Mouse (Mus musculus) gastrocnemius, adult 2 months (tissue): ENCODE measurements at regions not wholly inside any gene's neighbourhood (a gene's known extent, or its start where the extent isn't known, plus 50 kb on each side); places are given as distances from the start of the nearest gene placed in this dataset.

Experiments used
- DNase-seq: peaks from one replicate; pipeline ENCODE4 v3.0.0; 2022
- H3K27ac ChIP-seq: fragments of 200-600 bp; 2 replicates; pipeline ENCODE4 v1.8.1; 2022; ENCODE audit warnings: mild to moderate bottlenecking
- H3K4me3 ChIP-seq: fragments of 200-600 bp; 2 replicates; pipeline ENCODE4 v1.8.1; 2022; ENCODE audit warnings: mild to moderate bottlenecking, moderate library complexity
- CTCF ChIP-seq: fragments of 200-600 bp; IDR thresholded peaks from 2 replicates; pipeline ENCODE4 v1.8.1; 2022; ENCODE audit warnings: antibody characterized with exemption, mild to moderate bottlenecking, moderate library complexity
- intact Hi-C: fragments of 180-260 bp; cut with DNase I; formaldehyde crosslinking; loops from one replicate; pipeline ENCODE4 v1.15.1; 2025

DNA sequence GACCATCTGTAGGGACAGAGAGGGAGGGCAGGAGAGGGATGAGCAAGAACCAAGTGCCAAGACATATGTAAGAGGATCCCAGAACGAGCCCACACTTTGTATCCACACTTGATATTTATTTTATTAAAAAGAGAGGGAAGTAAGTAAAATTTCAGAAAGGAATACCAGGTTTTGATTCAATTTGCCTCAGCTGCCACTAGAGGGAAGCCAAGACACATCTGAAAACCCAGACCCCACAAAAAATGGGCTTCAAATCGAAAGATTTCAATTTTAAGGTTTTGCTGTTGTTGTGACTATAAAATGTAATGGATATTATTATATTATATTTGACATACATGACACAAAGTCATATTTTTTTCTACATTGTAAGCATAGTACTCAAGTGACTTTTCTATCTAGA, 81.1 kb upstream of the Ptpn13 start:
- H3K27ac ChIP-seq = no peak overlapping the region
- intact Hi-C loops = loop anchor here (10.0 kb wide), 1 partner anchor 481 kb away; no protein-coding TSS in a partner anchor
- peak; percentile 72 for TF ChIP-seq CTCF
- DNase-seq = no peak
- H3K4me3 ChIP-seq = no peak overlapping the region

DNA sequence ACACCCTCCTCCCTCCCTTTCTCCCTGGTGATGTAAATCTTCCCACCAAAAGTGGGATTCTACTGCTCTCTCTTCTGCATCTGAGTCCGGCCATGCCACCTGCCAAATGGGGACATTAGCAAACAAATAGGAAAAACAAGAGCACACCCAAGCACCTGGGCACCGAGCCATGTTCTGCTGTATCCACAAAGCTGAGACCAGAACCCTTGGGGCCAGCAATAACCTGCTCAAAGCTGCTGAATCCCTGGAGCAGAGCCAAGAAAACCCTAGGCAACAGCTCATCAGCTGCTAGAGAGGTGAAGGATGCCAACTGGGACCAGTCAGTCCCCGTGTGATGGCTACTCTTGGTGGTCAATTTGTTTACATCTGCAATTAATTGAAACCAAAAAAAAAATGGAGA, 83.5 kb upstream of the Ptpn13 start:
- H3K27ac ChIP-seq = no peak overlapping the region
- H3K4me3 ChIP-seq = no peak overlapping the region
- peak; percentile 51 for DNase-seq
- intact Hi-C loops = loop anchor here (10.0 kb wide), 1 partner anchor 483 kb away; no protein-coding TSS in a partner anchor
- no peak for TF ChIP-seq CTCF

DNA sequence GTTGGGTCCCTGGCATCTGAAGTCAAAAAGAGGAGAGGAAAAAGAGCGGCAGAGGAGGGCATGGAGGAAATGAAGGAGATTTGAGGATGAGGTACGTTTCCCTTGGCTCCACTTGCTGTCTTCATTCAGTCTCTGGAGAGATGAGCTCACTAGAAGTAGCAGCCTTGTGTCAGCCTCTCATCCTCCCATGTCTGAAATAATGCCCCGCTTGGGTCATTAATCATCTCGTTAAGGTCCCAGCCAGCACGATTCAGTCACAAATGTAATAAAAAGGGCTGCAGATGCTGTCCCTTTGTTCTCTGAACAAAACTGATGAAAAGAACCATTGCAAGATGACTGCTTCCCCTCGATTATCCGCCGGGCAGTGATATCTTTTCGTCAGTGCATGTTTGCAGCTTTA, 84.4 kb upstream of the Ptpn13 start:
- Histone ChIP-seq H3K4me3 (no peak overlapping the region), H3K27ac (no peak overlapping the region)
- peak; percentile 28 for DNase-seq
- TF ChIP-seq CTCF = no peak
- intact Hi-C loops = loop anchor here (10.0 kb wide), 1 partner anchor 484 kb away; no protein-coding TSS in a partner anchor

DNA sequence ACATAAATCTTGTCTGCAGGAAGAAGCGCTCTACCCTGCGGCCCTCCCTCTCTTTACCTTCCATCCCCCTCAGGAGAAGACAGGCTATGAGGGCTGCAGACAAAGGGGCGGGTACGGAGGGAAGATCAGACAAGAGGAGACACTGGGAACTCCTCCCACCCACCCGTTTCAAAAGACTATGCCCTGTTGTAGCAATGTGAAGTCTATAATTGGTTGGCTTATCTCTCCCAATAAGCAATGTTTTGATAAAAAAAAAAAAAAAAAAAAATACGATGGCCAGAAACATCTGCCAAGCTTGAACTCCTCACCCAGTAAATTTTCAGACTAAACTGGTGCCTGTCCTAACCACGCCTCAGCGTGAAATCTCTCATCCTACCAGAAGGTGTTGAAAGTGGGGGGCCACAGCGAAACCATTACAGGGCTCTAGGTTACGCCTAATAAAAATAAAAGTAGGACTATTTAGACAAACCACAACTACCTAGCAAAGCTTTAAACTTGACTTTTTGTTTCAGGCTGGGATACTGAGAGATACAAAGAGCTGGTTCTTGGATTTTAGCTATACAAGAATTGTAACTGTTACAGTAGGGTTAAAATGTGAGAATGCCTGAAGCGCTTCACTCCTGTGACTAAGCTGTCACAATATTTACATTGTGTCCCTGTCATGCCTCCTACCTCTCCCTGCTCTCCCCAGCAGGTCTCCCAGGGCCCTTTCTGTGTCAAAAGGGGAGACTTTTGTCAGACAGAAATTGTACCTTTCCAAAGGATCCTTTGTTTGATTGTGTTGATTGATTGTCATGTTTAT, 88.1 kb upstream of the Ptpn13 start:
- H3K4me3 ChIP-seq = peak overlapping the region; percentile 50
- intact Hi-C loops = no loop called here

DNA sequence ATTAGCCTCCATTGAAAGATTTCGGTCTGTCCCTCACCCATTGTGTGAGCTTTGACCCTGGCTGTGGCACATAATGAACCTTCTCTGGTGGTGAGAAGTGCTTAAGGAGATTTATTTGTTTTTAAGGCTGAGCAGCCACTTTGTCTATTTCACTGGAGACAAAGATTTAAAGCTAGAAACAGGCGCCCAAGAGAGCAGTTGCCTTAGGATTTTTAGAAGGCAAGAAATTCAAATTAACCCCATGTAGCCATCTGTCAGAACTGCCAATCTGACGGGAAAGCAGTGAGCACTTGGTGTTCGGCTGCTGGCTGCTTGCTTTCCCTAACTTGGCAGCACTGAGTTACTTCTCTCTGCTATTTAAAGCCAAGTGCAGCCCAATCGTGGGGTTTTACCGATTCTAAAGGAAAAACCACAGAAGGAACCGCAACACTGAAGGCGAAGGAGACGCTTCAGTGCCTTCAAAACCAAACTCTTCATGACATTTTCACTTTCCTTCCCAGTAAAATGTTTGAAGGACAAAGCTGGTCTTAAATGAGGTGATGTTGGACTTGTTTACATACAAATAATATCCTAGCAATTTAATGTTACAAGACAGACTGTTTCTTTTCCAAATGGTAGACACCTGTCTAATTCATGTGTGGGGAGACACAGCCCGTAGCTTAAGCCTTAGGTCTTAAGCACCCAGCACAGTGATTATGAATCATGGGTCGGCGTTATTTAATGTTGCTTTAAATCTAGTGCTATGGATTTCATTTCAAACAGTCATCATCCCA, 88.9 kb upstream of the Ptpn13 start:
- intact Hi-C loops = no loop called here
- peak overlapping the region; percentile 50 for H3K4me3 ChIP-seq
- H3K27ac ChIP-seq = no peak overlapping the region
- no peak for TF ChIP-seq CTCF
- no peak for DNase-seq

More for the DNA sequence above, 88.1 kb upstream of the Ptpn13 start:
- no peak overlapping the region for H3K27ac ChIP-seq
- DNase-seq = no peak
- TF ChIP-seq CTCF = no peak

DNA sequence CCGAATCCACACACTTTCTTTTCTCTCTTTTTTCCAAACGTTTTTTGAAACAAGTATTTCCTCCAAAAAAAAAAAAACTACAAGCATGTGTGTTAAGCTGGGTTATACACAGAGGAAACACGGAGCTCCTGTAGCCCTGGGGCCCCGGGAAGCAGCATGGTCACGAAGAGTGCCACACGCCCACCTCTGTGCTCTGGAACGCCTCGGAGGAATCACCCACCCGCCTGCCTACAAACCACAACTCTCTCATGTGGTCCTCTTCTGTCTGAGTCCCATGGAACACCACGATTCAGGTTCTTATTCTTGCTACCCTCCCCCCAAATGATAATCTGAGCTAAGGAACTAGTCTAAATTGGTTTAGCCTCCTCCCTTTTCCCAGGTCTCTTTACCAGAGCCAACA, 98.6 kb upstream of the Ptpn13 start:
- intact Hi-C loops = no loop called here
- Histone ChIP-seq H3K4me3 (no peak overlapping the region), H3K27ac (no peak overlapping the region)
- no peak for TF ChIP-seq CTCF
- no peak for DNase-seq

DNA sequence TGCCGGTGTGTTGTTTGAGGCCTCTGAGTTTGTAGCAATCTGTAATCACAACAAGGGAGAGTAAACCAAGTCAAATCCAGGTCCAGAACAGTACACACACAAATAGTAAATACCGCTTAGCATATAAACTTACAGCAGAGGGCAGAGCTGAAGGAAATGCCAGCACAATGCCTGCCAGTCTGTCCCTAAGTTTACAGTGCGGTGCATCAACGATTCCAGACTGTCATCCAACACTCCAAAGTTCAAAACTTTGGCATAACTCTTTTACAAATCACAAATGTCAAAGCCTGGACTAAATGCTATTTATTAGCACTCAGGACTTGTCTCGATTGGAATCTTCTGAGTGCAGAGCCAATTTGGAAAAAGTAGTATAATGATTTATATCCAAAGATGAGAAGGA, 104.7 kb upstream of the Ptpn13 start:
- intact Hi-C loops = no loop called here
- no peak for TF ChIP-seq CTCF

DNA sequence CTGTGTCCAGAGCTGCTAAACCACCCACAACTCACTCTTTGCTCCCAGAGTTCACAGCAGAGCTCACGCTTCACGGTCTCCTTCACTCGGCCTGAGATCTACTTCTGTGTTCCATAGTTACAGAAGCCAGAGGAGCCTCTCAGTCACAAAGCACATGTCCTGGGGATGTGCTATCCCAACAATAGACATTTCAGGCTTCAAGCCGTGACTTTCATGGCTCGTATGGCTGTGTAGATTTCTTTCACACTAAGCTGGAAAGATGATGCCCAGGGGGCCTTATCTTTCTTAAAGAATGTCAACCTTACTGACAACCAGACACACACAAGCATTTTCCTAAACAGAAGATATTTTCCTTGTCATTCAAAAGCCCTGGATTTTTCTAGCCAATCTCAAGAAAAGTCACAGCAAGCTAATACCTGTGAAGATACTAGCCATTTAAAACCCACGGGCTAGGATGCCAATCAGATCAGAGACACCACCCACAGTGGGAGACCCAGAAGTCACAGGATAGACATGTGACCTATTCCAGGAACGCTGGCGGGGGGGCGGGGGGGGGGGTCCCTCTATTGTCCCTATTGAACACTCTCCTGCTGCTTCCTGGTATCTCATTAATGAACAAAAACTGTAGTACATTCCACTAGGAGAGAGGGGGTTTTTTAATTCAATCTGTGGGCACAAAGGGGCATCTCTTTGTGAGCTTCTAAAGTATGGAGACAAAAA, 98.8 kb upstream of the Mapk10 start:
- H3K4me3 ChIP-seq = no peak overlapping the region
- TF ChIP-seq CTCF = no peak
- intact Hi-C loops = no loop called here
- no peak for DNase-seq
- H3K27ac ChIP-seq = no peak overlapping the region

More for the DNA sequence above, 104.7 kb upstream of the Ptpn13 start:
- no peak overlapping the region for H3K27ac ChIP-seq
- no peak for DNase-seq
- no peak overlapping the region for H3K4me3 ChIP-seq

DNA sequence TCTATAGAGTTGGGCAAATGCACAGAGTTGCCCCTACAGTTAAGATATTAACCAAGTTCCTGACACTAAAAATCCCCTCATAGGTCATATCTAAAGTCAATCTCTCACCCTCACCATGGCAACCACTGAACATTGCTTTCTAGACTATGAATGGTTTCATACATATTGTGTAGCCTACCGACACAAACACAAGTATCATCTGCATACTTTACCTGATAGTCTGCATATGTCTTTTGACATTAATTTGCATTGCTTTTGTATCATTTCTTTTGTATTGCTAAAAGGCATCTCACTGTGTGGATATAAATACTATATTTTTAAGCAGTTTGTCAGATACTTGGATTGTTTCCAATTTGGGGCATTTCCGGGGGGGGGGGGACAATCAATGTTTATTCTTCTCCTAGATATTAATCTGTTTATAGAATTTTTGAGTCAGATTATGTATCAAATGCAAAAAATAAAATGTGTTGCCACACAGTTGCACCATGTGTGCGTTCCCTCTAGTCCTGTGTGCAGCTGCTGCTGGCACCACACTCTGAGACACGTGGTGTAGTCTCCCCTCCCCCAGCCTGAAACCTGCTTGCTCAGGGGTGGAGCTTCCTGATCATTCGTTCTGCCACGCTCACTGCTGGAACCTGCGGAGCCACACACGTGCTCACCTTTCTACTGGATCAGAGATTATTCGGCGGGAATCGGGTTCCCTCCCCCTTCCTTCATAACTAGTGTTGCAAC, 94.7 kb upstream of the Mapk10 start:
- DNase-seq = peak; percentile 14
- no peak overlapping the region for H3K27ac ChIP-seq
- no peak for TF ChIP-seq CTCF
- no peak overlapping the region for H3K4me3 ChIP-seq
- intact Hi-C loops = no loop called here

DNA sequence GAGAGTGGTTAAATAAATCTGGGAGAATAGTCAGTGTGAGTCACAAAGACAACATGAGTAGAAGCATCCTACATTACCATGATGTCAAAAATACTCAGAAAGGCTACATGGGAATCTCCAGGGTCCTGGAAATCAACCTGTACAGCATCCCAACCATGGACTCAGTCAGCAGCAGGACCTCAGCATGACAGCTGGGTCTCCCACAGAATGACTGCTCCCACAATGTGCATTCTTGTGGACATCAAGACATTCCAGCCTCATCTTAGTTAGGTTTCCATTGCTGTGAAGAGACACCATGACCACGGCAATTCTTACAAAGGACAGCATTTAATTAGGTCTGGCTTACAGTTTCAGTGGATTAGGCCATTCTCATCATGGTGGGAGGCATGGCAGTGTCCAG, 93.8 kb upstream of the Mapk10 start:
- no peak for DNase-seq
- no peak for TF ChIP-seq CTCF
- H3K27ac ChIP-seq = no peak overlapping the region
- intact Hi-C loops = no loop called here
- H3K4me3 ChIP-seq = no peak overlapping the region

DNA sequence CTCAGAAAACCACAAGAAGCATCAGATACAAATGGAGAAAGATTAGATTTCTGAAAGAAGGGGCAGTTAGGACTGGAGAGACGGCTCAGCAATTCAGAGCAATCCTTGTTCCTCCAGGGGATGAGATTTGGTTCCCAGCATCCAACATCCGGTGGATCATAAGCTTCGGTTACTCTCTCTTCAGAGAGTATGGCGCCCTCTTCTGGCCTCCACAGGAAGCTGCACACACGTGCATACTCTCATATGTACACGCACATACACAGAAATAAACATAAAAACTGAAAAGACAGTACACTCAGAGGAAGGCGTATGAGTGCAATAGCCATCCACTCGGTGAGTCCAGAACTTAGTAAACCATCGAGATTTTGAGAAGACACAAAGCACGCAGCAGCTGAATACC, 91.6 kb upstream of the Mapk10 start:
- DNase-seq = no peak
- intact Hi-C loops = no loop called here
- no peak for TF ChIP-seq CTCF
- no peak overlapping the region for H3K4me3 ChIP-seq
- no peak overlapping the region for H3K27ac ChIP-seq

DNA sequence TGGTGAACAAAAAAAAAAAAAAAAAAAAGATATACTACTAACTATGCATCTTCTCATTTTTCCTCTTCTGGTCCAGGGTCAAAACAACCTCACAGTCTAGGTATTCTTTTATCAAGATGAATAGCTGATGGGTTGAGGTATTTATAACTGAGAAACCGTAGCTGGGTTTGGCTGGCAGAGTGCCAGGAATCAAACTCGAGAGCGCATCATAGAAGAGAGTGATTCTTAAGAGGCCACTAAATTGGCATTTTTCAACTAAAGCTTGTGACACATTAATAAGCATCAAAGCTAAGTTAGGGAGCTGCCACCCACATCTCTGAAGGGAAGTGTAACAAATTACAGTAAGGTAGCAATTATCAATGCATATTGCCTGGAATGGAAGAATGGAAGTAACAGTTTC, 90.2 kb upstream of the Mapk10 start:
- intact Hi-C loops = no loop called here
- no peak overlapping the region for H3K4me3 ChIP-seq
- DNase-seq = no peak
- TF ChIP-seq CTCF = no peak
- no peak overlapping the region for H3K27ac ChIP-seq
